Mouse (Mus musculus): ENCODE data around the gene Kif5a. TPM values are rescaled to one million over a fixed set of nuclear protein-coding genes. Genes with fewer than 3 reads are reported as not detected.

The Kif5a gene
- total RNA-seq, 2 experiments from 2014 or later, result 0.45 to 0.53 TPM

DNA sequence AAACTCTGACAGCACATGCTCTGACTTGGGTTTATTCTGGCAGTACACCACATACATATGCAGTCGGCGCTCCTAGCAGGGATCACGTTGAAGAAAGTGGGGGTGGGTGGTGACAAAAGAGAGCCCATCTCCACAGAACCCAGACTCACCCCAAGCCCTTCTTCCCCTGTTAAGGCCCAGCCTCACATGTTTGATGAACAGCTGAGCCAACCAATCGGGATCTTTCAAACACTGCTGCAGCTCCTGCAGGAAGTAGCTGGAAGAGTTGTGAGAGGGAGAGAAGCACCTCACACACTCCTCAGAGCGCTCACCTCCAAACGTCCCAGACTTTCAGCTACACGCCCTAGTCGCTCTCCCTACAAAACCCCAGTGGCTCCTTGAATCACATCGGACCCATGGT lies 78.0 kb downstream of the Kif5a start:
- intact Hi-C loops (cut with DNase I; ENCODE audit: low total_unique reads), result no loop called here

DNA sequence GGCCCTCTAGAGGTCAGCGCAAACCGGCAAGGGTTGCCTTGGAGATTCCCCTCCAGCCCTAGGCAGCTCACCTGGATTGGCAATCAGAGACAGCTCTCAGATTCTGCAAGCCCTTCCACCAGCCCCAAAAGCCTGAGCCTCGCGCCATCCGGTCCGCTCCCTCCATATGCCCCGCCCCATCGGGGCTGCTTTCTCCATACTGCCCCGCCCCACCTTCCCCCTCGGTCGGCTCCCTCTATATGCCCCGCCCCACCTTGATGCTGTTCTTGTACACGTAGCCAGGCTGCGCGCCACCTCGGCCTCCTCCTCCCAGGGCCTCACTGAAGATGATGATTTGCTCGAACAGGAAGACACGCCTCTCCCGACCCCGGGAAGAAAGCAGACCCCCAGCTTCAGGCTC lies 79.4 kb downstream of the Kif5a start:
- intact Hi-C loops (cut with DNase I; ENCODE audit: low total_unique reads), result no loop called here
- DNase-seq, result peak; percentile 8

More for the DNA sequence above, 78.0 kb downstream of the Kif5a start:
- DNase-seq, result peak; percentile 0

DNA sequence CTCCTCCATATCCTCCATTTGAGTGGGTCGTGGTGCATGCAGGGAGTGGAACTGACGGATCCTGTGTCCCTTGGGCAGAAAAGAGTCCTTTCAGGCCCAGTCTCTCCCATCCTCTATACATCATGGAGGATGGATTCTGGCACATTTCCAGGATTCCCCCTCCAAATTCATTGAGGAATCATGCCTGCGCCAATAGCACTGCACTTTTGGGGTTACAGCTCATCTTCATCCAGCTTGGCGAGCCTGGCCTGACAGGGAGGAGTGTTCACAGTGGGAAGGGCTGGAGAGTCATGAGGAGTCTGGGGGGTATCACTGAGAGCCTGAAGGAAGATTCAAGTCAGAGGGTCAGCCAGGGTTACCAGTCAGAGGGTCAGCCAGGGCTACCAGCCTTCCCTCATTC lies 80.5 kb downstream of the Kif5a start:
- peak; percentile 2 for DNase-seq
- intact Hi-C loops (cut with DNase I; ENCODE audit: low total_unique reads), result no loop called here

DNA sequence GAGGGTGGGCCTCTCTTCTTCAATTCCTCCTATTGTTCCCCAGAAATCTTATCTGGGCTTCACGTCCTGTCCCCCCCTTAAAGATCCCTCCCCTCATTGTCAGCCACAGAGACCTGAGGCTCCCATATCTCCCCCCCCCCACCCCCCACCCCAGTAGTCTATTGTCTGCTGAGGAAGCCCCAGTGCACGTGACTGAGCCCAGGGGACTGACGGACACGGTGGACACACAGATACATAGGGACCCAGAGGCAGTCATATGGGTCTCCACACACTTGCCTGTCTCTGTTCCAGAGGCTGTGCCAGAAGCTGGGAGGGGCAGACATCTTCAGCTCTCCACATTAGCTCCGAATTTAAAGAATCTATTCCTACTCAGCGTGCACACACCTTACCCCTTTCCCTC lies 81.6 kb downstream of the Kif5a start:
- intact Hi-C loops (cut with DNase I; ENCODE audit: low total_unique reads), result no loop called here
- peak; percentile 10 for DNase-seq

DNA sequence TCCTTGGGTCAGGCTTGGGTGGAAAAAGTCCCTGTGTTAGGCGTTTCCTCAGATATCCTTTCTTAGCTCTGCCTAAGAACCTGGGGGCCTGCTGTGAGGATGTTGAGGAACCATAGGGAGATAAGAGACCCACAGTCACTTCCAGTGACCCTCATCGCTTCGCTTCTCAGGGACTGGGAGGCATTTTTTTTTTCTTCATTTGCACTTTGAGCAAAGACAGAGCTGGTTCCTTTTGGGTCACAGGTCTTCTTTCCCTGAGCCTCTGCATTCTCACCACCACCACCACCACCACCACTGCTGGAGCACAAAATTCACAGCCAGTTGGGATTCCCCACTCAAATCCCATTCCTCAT lies 82.5 kb downstream of the Kif5a start:
- intact Hi-C loops (cut with DNase I; ENCODE audit: low total_unique reads), result no loop called here
- no peak for DNase-seq

DNA sequence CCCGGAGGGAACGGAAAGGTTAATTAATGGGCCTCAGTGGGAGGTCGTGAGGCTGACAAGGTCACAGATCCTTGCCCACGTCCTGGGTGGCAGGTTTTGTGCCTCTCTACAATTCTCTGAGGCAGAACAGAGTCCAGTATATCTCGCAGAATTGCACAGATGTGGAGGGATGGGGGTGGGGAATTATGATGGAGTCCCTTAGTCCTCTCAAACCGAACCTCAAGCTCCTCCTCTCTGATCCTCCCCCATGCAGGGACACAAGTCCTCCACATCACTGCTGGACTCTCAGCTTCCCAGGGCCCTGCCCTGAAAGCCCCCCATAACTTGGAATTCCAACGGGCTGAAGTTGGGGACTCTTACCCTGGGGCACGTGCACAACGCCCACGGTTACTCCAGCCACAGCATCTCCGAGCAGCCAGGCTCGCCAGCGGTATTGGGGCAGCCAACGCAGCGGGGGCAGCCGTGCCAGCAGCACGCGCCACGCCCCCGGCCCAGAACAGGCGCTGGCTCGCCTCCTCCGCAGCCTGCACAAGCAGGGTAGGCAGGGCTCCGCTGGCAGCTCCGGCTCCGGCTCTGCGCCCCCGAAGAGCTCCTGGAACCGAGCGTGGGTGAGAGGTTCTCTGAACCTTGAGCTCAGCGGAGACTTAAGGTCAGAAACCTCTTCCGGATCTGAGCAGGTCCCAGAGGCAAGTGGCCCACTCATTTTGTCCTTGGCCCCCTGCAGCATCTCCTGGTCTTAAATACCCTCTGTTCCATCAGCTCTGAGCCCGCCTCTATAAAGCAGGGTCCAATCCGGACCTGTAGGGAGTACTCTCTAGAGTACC lies 83.1 kb downstream of the Kif5a start, which contains the start of gene Slc26a10:
TSS of gene Slc26a10 (minus strand) at position 775 of the 824 bp plus-strand sequence.
- intact Hi-C loops (cut with DNase I; ENCODE audit: low total_unique reads), result loop anchor here (5.0 kb wide), 1 partner anchor 47 kb away; no protein-coding TSS in a partner anchor
- DNase-seq, result peak; percentile 9

DNA sequence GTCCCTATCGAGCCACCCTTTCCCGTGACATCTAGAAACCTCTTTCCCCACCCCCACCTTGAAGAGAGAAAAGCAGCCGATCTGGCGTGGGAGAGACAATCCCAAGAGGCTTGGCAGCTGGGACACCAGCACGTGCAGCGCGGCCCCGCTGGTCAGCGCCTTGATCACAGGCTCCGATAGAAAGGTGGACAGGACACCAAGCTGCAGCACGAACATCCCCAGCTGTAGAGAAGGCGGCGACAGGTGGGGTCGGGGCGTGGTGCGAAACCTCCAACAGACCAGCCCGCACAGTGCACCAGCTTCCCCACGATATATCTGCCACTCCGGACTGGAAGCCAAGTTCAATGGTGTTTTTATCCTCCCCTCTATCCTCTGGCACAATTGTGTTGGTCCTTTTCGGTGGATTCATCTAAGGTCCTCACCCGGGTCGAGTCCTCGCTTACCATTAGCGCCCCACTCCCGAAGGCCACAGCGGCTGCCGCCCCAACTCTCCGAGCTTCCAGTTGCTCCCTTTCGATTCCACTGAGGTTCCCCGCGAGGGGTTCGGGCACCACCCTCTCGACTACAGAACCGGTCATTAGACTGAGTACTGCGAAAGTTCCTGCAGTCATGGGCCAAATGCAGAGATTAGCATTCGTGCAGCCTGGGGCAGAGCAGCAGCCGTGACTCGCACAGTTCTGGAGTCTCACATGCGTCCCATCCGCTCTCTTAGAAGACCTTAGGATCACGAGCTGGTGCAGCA lies 84.7 kb downstream of the Kif5a start:
- peak; percentile 11 for DNase-seq
- intact Hi-C loops (cut with DNase I; ENCODE audit: low total_unique reads), result loop anchor here (5.0 kb wide), 1 partner anchor 49 kb away; no protein-coding TSS in a partner anchor

DNA sequence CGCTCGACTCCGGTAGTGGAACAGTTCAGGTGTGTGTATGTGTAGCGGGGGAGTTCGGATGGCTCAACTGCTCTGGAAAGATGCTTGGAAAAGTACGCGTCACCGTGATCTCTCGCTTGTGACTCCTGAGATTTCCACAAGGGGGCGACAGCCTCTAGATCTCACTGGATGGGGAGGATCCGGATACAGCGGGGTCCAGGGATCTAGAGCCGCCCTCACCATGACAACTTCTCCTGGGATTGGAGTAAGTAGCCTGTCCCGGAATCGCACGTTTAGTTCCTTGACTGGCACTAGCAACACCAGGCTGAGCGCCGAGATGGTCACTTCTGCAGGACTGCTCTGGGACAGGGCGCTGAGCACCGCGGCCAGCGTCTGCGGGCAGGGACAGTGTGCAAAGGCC lies 85.4 kb downstream of the Kif5a start:
- peak; percentile 76 for DNase-seq
- intact Hi-C loops (cut with DNase I; ENCODE audit: low total_unique reads), result loop anchor here (5.0 kb wide), 1 partner anchor 50 kb away; no protein-coding TSS in a partner anchor

DNA sequence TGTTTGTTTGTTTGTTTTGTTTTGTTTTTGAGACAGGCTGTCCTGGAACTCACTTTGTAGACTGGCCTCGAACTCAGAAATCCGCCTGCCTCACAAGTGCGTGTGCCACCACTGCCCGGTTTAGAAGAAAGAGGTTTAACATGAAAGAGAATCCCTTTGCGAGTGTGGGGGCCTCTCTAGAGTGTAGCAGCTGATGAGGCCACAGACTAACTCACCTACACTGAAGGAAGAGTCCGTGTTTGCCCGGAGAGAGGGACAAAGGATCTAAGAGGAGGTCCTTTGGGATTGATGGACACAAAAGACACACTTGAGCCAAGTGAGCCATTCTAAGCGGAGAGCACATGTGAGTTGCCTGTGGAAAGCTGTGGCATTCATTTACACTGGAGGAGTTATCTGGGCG lies 85.9 kb downstream of the Kif5a start:
- intact Hi-C loops (cut with DNase I; ENCODE audit: low total_unique reads), result loop anchor here (5.0 kb wide), 1 partner anchor 50 kb away; no protein-coding TSS in a partner anchor
- DNase-seq, result no peak

DNA sequence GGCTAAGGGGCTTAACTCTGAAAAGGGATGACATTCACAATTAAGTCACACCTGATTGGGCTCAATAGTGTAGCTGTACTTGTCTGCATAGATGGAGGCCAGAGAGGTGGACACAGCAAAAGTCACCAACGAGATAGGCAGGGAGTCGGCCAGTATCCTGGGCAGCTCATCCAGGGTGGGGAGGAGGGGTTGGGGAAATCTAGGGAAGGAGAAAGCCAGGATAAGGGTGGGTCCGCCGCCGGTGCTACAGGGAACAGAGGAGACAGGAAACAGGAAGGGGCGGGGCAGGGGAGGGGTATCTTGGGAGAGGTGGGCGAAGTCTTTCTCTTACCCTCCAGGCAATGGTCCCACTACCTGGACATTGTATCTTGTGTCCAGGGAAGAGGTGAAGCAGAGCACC lies 86.4 kb downstream of the Kif5a start:
- DNase-seq, result no peak
- intact Hi-C loops (cut with DNase I; ENCODE audit: low total_unique reads), result loop anchor here (5.0 kb wide), 1 partner anchor 51 kb away; no protein-coding TSS in a partner anchor

DNA sequence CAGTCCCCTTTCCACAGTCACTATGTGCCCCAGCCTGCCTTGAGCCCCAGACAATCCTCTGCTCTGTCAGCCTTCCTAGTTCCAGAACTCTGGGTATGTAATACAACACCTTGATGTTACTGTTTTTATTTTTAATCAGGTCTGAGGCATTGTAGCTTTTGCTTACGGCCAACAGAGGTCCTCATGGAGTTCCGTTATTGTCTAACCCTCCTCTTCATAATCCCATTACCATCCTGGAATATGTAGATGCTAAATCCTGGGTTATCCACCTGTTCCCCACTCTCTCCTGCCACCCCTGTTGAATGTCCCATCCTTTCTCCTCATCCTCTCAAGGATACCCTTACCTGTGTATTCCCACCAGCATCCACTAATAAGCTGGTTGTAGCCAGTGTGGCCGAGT lies 86.9 kb downstream of the Kif5a start:
- intact Hi-C loops (cut with DNase I; ENCODE audit: low total_unique reads), result loop anchor here (5.0 kb wide), 1 partner anchor 51 kb away; no protein-coding TSS in a partner anchor
- no peak for DNase-seq

Other genes with a start within 250 kb of the Kif5a start
- gene Tsfm, start 232.5 kb downstream of the Kif5a start, total RNA-seq (2021), result 10 to 100 TPM; 24.8 to 27.9 TPM
- 10 to 100 TPM; 11.1 to 14.8 TPM for gene Mettl1, start 221.9 kb downstream of the Kif5a start, total RNA-seq (2021)
- gene Eef1akmt3, start 221.8 kb downstream of the Kif5a start, total RNA-seq (2021), result under 1 TPM; 0.27 to 0.43 TPM
- under 1 TPM; 0.10 to 0.16 TPM for gene Cyp27b1, start 215.1 kb downstream of the Kif5a start, total RNA-seq (2021)
- 1 to 10 TPM in 1 of 2 experiments, under 1 TPM in 1; 0.82 to 1.2 TPM for gene March9, start 203.2 kb downstream of the Kif5a start, total RNA-seq (2021)
- 10 to 100 TPM; 62.5 to 84.0 TPM for gene Cdk4, start 199.8 kb downstream of the Kif5a start, total RNA-seq (2021)
- 10 to 100 TPM; 26.5 to 31.6 TPM for gene Tspan31, start 193.1 kb downstream of the Kif5a start, total RNA-seq (2021)
- gene Agap2, start 188.1 kb downstream of the Kif5a start, total RNA-seq (2021), result 1 to 10 TPM; 3.4 to 6.7 TPM
- 10 to 100 TPM; 20.3 to 23.5 TPM for gene Os9, start 142.2 kb downstream of the Kif5a start, total RNA-seq (2021)
- 1 to 10 TPM; 1.5 to 1.9 TPM for gene B4galnt1, start 98.1 kb downstream of the Kif5a start, total RNA-seq (2021)
- 1 to 10 TPM; 3.7 to 7.6 TPM for gene Slc26a10, start 82.7 kb downstream of the Kif5a start, total RNA-seq (2021)
- 10 to 100 TPM; 13.9 to 14.4 TPM for gene Arhgef25, start 73.3 kb downstream of the Kif5a start, total RNA-seq (2021)
- 10 to 100 TPM; 22.2 to 24.8 TPM for gene Dtx3, start 67.6 kb downstream of the Kif5a start, total RNA-seq (2021)
- 1 to 10 TPM; 6.3 to 7.6 TPM for gene Pip4k2c, start 51.8 kb downstream of the Kif5a start, total RNA-seq (2021)
- 100 to 1,000 TPM in 1 of 2 experiments, 10 to 100 TPM in 1; 99.8 to 103 TPM for gene Dctn2, start 3.0 kb upstream of the Kif5a start, total RNA-seq (2021)
- 10 to 100 TPM; 16.1 to 17.1 TPM for gene Mbd6, start 25.7 kb upstream of the Kif5a start, total RNA-seq (2021)
- gene Mars, start 48.4 kb upstream of the Kif5a start, total RNA-seq (2021), result 10 to 100 TPM; 50.3 to 56.0 TPM
- 1 to 10 TPM; 1.3 to 2.1 TPM for gene Arhgap9, start 58.6 kb upstream of the Kif5a start, total RNA-seq (2021)
- 1 to 10 TPM; 2.3 to 2.7 TPM for gene Gli1, start 78.6 kb upstream of the Kif5a start, total RNA-seq (2021)
- not detected for gene Inhbe, start 91.1 kb upstream of the Kif5a start, total RNA-seq (2021)
- not detected for gene Inhbc, start 107.1 kb upstream of the Kif5a start, total RNA-seq (2021)
- gene R3hdm2, start 117.0 kb upstream of the Kif5a start, total RNA-seq (2021), result 10 to 100 TPM; 84.1 to 89.2 TPM
- 100 to 1,000 TPM; 315 to 336 TPM for gene Stac3, start 238.3 kb upstream of the Kif5a start, total RNA-seq (2021)